Mouse (Mus musculus) MEL (cell line): ENCODE results near the gene Tmem104. TPM values are rescaled to one million over a fixed set of nuclear protein-coding genes. Genes with fewer than 3 reads are reported as not detected.

Experiments used
- DNase-seq: peaks from one replicate; pipeline ENCODE4 v3.0.0; 2011; ENCODE audit warnings: low read depth, low spot score
- H3K27ac ChIP-seq: 2 replicates; pipeline ENCODE4 v1.5.1; 2012; ENCODE audit warnings: low read depth, mild to moderate bottlenecking, control low read depth, low read length, moderate library complexity; ENCODE audit not compliant: control insufficient read depth
- H3K27me3 ChIP-seq, 2 experiments: fragments of 150-350 bp in 1 of 2; sonication (generic) in 1 of 2; 2 replicates each; pipeline ENCODE4 v1.6.1; 2012; ENCODE audit warnings: low read length in 2 of 2, mild to moderate bottlenecking in 2 of 2, improper control_type of control experiment in 1 of 2, moderate library complexity in 1 of 2; ENCODE audit not compliant: insufficient read depth in 2 of 2, control insufficient read depth in 1 of 2
- H3K36me3 ChIP-seq, 2 experiments: 2 replicates each; pipeline ENCODE4 v1.6.1; 2012 to 2014; ENCODE audit warnings: low read length in 2 of 2, improper control_type of control experiment in 1 of 2, inconsistent platforms in 1 of 2, mild to moderate bottlenecking in 1 of 2; ENCODE audit not compliant: insufficient read depth in 2 of 2, control insufficient read depth in 1 of 2
- H3K4me1 ChIP-seq, 2 experiments: fragments of 150-350 bp in 1 of 2; sonication (generic) in 1 of 2; 2 replicates each; pipeline ENCODE4 v1.6.1; 2012; ENCODE audit warnings: low read length in 2 of 2, improper control_type of control experiment in 1 of 2, mild to moderate bottlenecking in 1 of 2; ENCODE audit not compliant: insufficient read depth in 2 of 2, control insufficient read depth in 1 of 2
- H3K4me3 ChIP-seq, 2 experiments: fragments of 150-350 bp in 1 of 2; sonication (generic) in 1 of 2; 2 replicates each; pipeline ENCODE4 v1.5.1; 2012; ENCODE audit warnings: low read depth in 2 of 2, low read length in 2 of 2, mild to moderate bottlenecking in 2 of 2, moderate library complexity in 2 of 2, control low read depth in 1 of 2, improper control_type of control experiment in 1 of 2; ENCODE audit not compliant: control insufficient read depth in 1 of 2, insufficient read depth in 1 of 2
- H3K79me2 ChIP-seq: 2 replicates; pipeline ENCODE4 v1.6.1; 2012; ENCODE audit warnings: mild to moderate bottlenecking, low read length, moderate library complexity; ENCODE audit not compliant: control insufficient read depth, poor library complexity, insufficient read depth
- H3K9ac ChIP-seq: 2 replicates; pipeline ENCODE4 v1.6.1; 2012; ENCODE audit warnings: low read depth, mild to moderate bottlenecking, control low read depth, low read length, moderate library complexity; ENCODE audit not compliant: control insufficient read depth, poor library complexity, severe bottlenecking
- H3K9me3 ChIP-seq: fragments of 150-350 bp; sonication (generic); replicated peaks from 2 replicates; pipeline ENCODE4 v1.6.1; 2012; ENCODE audit warnings: mild to moderate bottlenecking, low read length, improper control_type of control experiment, moderate library complexity; ENCODE audit not compliant: insufficient read depth
- CHD2 ChIP-seq: IDR thresholded peaks from 2 replicates; pipeline ENCODE4 v1.6.1; 2011; ENCODE audit warnings: low read length, improper control_type of control experiment
- CTCF ChIP-seq, 3 experiments: IDR thresholded peaks in 2 of 3; conservative IDR thresholded peaks in 1 of 3; 2 replicates each; pipeline ENCODE4 v1.5.1; 2011 to 2012; ENCODE audit warnings: low read length in 3 of 3, low read depth in 2 of 3, mild to moderate bottlenecking in 2 of 3, improper control_type of control experiment in 1 of 3, inconsistent platforms in 1 of 3, mixed read lengths in 1 of 3, moderate library complexity in 1 of 3; ENCODE audit not compliant: control insufficient read depth in 1 of 3, insufficient read depth in 1 of 3, poor library complexity in 1 of 3, severe bottlenecking in 1 of 3
- E2F4 ChIP-seq: IDR thresholded peaks from 2 replicates; pipeline ENCODE4 v1.6.1; 2011; ENCODE audit warnings: low read depth, low read length, improper control_type of control experiment, borderline replicate concordance
- GATA1 ChIP-seq: IDR thresholded peaks from 2 replicates; pipeline ENCODE4 v1.6.1; 2011; ENCODE audit warnings: low read depth, low read length, improper control_type of control experiment
- HCFC1 ChIP-seq: IDR thresholded peaks from 2 replicates; pipeline ENCODE4 v1.6.1; 2012; ENCODE audit warnings: low read depth, mild to moderate bottlenecking, inconsistent platforms, low read length, improper control_type of control experiment, moderate library complexity
- JUND ChIP-seq: IDR thresholded peaks from 2 replicates; pipeline ENCODE4 v1.6.1; 2011; ENCODE audit warnings: low read depth, mild to moderate bottlenecking, improper control_type of control experiment, low read length
- MAFK ChIP-seq: IDR thresholded peaks from 2 replicates; pipeline ENCODE4 v1.6.1; 2011; ENCODE audit warnings: low read depth, mild to moderate bottlenecking, low read length, improper control_type of control experiment, borderline replicate concordance
- MEF2A ChIP-seq: IDR thresholded peaks from 2 replicates; pipeline ENCODE4 v1.6.1; 2014; ENCODE audit warnings: low read depth, mild to moderate bottlenecking, inconsistent platforms, low read length, improper control_type of control experiment; ENCODE audit not compliant: poor library complexity, insufficient replicate concordance, severe bottlenecking; ENCODE audit errors: extremely low read depth
- MXI1 ChIP-seq: IDR thresholded peaks from 2 replicates; pipeline ENCODE4 v1.6.1; 2011; ENCODE audit warnings: mild to moderate bottlenecking, low read depth, low read length, improper control_type of control experiment
- MYB ChIP-seq: IDR thresholded peaks from 2 replicates; pipeline ENCODE4 v1.6.1; 2011; ENCODE audit warnings: mild to moderate bottlenecking, low read depth, low read length, improper control_type of control experiment
- RAD21 ChIP-seq: IDR thresholded peaks from 2 replicates; pipeline ENCODE4 v1.6.1; 2011; ENCODE audit warnings: mild to moderate bottlenecking, low read depth, low read length, improper control_type of control experiment
- TBP ChIP-seq: IDR thresholded peaks from 2 replicates; pipeline ENCODE4 v1.8.0; 2011; ENCODE audit warnings: low read depth, low read length, improper control_type of control experiment
- TCF12 ChIP-seq: IDR thresholded peaks from 2 replicates; pipeline ENCODE4 v1.6.1; 2014; ENCODE audit warnings: low read depth, mild to moderate bottlenecking, inconsistent platforms, low read length, improper control_type of control experiment, moderate library complexity
- polyA plus RNA-seq, 2 experiments: library from polyadenylated mRNA; stranded (reverse) in 1 of 2; unstranded in 1 of 2; fragments of >175 nt in 1 of 2; fragments of >200 nt in 1 of 2; gene quantifications; 2 replicates each; pipeline versions ENCODE4 v1.2.1 to v1.2.4; 2012; ENCODE audit warnings: low replicate concordance in 2 of 2, low read depth in 1 of 2; ENCODE audit not compliant: insufficient read length in 2 of 2, insufficient read depth in 1 of 2, missing spikeins in 1 of 2
- total RNA-seq: library from RNA; depleted of rRNA; stranded (reverse); fragments of 300-350 nt; gene quantifications from 2 replicates; pipeline ENCODE4 v1.2.3, GENCODE M21; 2012

Tmem104 gene
- total and polyA plus RNA-seq, 3 experiments, result 21.9 to 24.8 TPM; not detected in 1

GRCm38 (mm10) chr11:115167631-115168249 lies 19.5 kb upstream of the Tmem104 start:
- H3K9ac ChIP-seq, result no peak overlapping the region
- no peaks in the 10 kb centered on the region for H3K9me3 ChIP-seq
- no peaks in the 10 kb centered on the region for H3K27me3 ChIP-seq
- H3K4me3 ChIP-seq, result no peak overlapping the region
- peaks cover 47% of the 10 kb centered on the region for H3K79me2 ChIP-seq
- peaks cover 7 to 11% of the 10 kb centered on the region in 2 experiments for H3K36me3 ChIP-seq
- DNase-seq, result no peak
- no peak overlapping the region for H3K27ac ChIP-seq
- peaks cover 0 to 11% of the 10 kb centered on the region in 2 experiments for H3K4me1 ChIP-seq
- no peak for TF ChIP-seq E2F4
- no peak for TF ChIP-seq JUND
- TF ChIP-seq RAD21, result no peak
- no peak for TF ChIP-seq CHD2

DNA sequence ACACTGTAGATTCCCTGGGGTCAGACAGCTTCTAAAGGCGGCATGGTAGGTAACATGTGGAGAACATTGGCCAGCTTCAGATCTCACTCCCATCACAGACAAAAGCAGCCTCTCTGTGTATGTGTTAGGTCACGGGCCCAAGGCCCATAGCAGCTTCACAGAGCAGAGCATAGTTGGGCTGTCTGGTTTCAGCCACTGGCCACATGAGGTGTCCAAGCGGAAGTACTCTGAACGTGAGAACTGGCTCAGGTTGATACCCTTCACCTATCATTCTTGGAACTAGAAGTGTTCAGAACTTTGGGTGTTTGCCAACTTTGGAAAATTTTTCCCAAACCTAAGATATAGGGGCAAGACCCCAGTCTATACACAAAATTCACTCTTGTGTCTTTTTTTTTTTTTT lies 17.9 kb upstream of the Tmem104 start:
- Histone ChIP-seq H3K4me3 (no peak overlapping the region), H3K27ac (no peak overlapping the region), H3K27me3 (no peaks in the 10 kb centered on the region), H3K9me3 (no peaks in the 10 kb centered on the region), H3K79me2 (peaks cover 34% of the 10 kb centered on the region), H3K4me1 (peaks cover 0 to 11% of the 10 kb centered on the region in 2 experiments), H3K9ac (no peak overlapping the region), H3K36me3 (peaks cover 7 to 11% of the 10 kb centered on the region in 2 experiments)
- no peak for TF ChIP-seq MEF2A
- no peak for TF ChIP-seq HCFC1
- no peak for TF ChIP-seq TBP
- TF ChIP-seq GATA1, result no peak
- TF ChIP-seq MAFK, result no peak
- no peak for TF ChIP-seq JUND
- no peak for TF ChIP-seq MYB
- no peak for TF ChIP-seq MXI1
- no peak for DNase-seq

- H3K27ac ChIP-seq, result no peak overlapping the region
- no peak for TF ChIP-seq CTCF (IDR thresholded peaks at IDR 0.05 in 2 of 3, conservative IDR thresholded peaks at IDR 0.05 in 1 of 3; ENCODE audit: control insufficient read depth in 1 of 3, insufficient read depth in 1 of 3, low read depth in 2 of 3, low read length in 3 of 3, poor library complexity in 1 of 3, severe bottlenecking in 1 of 3)
- TF ChIP-seq TCF12, result no peak
- H3K36me3 ChIP-seq, result peaks cover 2 to 7% of the 10 kb centered on the region in 2 experiments; a peak in 3 of 4 replicates
- no peaks in the 10 kb centered on the region for H3K27me3 ChIP-seq
- no peak overlapping the region for H3K9ac ChIP-seq
- H3K79me2 ChIP-seq, result peaks cover 18% of the 10 kb centered on the region
- H3K9me3 ChIP-seq, result no peaks in the 10 kb centered on the region
- no peak overlapping the region for H3K4me3 ChIP-seq
- no peak for DNase-seq
- no peaks in the 10 kb centered on the region; a peak in 1 of 4 replicates for H3K4me1 ChIP-seq
Measured at GRCm38 (mm10) chr11:115171125-115171524, 16.2 kb upstream of the Tmem104 start.
